Mouse (Mus musculus) frontal cortex, postnatal 14 days (tissue): ENCODE data around the gene Hip1.
"Not testable (repeated sequence)": the region's sequence is repeated elsewhere in the genome, so short reads cannot be mapped to it uniquely, and the experiment has no call there.

Source experiments
- DNase-seq, 2 experiments: peaks; one replicate each; pipeline ENCODE4 v3.0.0; 2022; ENCODE audit warnings: low spot score in 2 of 2

The Hip1 gene

DNA sequence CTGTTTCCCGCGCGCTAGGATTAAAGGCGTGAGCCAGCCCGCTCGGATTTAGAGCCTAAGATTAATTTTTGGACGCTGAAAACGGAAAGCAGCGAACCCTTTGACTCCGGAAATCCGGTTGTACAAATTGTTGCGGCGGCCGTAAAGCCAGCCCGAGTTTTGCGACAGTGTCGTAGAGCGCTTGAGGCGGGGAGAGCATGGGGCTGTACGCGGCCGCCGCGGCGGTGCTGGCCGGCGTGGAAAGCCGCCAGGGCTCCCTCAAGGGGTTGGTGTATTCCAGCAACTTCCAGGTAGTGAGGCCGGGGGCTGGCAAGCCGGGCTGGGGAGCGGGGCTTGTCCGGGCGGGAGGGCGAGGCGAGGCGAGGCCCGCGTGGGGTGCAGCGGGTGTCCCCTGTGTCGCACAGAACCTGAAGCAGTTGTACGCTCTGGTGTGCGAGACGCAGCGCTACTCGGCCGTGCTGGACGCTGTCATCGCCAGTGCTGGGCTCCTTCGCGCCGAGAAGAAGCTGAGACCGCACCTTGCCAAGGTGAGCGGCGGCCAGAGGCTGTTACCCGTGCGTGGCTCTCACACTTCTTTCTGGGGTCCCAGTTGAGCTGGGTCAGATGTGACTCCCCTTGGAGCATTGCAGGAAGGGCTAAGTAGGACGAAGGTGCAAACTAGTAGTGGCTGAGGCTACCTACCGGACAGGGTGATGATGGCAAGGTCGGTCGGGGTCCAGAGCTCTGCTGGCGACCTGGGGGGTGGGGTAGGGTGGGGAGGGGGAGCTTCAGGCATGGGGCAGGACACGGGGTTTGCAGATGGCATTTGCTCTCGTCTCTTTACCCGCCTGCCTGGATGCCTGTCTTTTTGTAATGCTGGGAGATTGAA, 174.9 kb downstream of the Hip1 start, which contains the start of gene Nsun5:
Nsun5 (plus strand) TSS at position 167 of the 868 bp plus-strand sequence.
- DNase-seq = peak; percentile 88 to 95

GRCm38 (mm10) chr5:135369196-135369595, 175.7 kb downstream of the Hip1 start:
- not testable (repeated sequence) for DNase-seq

DNA sequence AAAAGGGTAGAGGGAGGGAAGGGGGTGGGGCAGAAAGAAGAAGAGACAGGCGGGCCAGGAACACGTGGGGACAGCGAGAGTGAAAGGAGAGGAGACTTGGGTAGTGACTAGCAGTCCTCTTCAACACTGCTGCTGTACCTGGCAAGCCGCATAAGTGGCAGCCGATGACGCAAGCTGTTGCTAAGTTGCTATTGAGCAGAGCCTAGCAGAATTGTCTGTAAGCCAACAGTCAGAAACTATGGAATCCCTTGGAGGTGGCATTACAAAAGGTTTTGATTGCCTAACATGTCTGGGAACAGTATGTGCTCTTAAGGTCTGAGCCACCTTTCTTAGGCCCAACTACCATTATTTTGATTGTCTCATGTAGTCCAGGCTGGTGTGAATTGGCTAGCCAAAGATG, 176.6 kb downstream of the Hip1 start:
- no peak for DNase-seq

GRCm38 (mm10) chr5:135367841-135368240, 177.1 kb downstream of the Hip1 start:
- DNase-seq = no peak

DNA sequence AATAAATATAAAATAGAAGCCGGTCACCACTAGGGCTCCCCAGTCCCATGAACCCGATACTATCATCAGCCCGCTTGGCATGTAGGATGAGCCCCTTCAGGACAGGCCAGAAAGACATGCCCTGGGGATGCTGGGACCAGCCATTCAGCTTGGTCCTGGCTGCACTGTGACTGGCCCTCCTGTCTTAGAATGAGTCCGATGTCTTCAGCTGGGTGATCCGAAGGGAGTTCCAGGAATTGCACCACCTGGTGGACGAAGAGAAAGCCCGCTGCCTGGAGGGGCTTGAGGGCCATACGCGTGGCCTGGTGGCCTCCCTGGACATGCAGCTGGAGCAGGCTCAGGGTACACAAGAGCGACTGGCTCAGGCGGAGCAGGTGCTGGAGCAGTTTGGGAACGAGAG, 181.4 kb downstream of the Hip1 start:
- DNase-seq = no peak

DNA sequence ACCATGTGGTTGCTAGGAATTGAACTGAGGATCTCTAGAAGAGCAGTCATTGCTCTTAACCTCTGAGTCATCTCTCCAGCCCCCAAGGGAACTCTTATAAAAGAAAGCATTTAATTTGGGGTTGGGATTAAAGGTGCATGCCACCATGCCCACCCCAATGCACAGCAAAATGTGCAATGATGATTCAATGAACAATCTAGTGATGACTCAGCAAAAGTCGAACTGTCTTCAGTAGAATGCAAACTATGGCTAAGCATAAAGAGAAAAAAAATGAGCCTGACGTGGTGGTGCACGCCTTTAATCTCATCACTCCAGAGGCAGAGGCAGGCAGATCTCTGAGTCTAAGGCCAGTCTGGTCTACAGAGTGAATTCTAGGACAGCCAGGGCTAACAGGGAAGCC, 182.3 kb downstream of the Hip1 start:
- no peak for DNase-seq

DNA sequence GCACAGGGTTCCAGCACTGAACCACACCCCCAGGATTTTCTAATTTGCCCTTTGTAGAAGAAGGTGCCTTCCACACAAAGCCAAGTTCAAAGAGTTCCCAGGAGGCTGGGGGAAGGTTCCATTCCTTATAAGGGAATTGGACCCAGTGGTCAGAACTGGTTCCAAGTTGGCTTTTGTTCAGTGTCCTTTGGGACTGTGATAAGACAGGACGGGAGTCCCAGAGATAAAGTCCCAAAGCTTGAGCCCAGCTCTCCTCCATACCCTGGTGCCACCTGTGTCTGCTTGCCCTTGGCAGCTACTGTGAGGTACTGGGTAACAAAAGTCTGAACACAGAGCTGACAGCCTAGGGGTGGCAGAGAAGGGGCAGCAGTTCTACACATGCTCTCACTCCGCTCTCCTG, 185.1 kb downstream of the Hip1 start:
- no peak for DNase-seq

DNA sequence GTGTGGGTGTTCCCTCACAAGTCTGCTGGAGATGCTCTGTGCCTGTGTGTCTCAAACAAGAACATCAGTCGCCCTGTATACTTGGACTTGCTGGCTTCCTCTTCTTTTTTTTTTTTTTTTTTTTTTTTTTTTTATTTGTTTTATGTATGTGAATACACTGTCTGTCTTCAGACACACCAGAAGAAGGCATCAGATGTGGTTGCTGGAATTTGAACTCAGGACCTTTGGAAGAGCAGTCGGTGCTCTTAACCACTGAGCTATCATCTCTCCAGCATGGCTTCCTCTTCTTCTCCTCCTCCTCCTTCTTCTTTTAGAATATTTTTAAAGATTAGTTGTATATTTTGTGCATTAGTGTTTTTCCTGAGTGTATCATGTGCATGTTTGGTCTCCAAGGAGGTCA, 187.4 kb downstream of the Hip1 start:
- DNase-seq = no peak
